Mouse (Mus musculus) erythroblast, embryonic 14.5 days (primary cell): ENCODE measurements around the gene Rad54l.

Experiments
- GATA1 ChIP-seq: IDR thresholded peaks from 2 replicates; pipeline ENCODE4 v1.6.1; 2012; ENCODE audit warnings: low read length, inconsistent platforms, mixed read lengths
- TAL1 ChIP-seq: IDR thresholded peaks from 3 replicates; pipeline ENCODE4 v1.6.1; 2012; ENCODE audit warnings: low read length, inconsistent platforms, mixed read lengths

DNA sequence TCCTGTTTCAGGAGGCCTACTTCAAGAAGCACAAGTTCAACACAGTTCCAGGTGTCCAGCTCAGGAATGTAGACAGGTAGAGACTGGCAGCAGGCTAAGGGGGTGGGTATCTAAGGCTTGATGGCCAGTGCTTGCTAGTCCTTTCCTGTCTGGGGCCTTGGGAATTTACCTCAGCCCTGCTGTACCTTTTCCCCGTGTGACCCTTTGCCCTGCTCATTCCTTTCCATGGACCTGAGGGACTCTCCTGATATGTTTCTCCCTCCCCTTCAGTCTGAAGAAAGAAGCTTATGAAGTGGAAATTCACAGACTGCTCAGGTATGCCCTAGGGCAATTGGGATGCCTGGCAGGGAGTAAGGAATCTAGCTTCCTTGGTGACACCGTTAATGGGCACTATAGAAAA is 34.4 kb upstream of the Rad54l start:
- TF ChIP-seq GATA1 (no peak), TAL1 (no peak)
